Mouse (Mus musculus) thymus, adult 2 months (tissue): ENCODE measurements around the gene Cbfa2t2.

Experiments
- CTCF ChIP-seq: fragments of 200-500 bp; IDR thresholded peaks from 2 replicates; pipeline ENCODE4 v1.5.1; 2012; ENCODE audit warnings: mild to moderate bottlenecking, control low read depth, low read length, moderate library complexity, borderline replicate concordance; ENCODE audit not compliant: control insufficient read depth, poor library complexity, insufficient read depth; ENCODE audit errors: extremely low read depth
- POLR2A ChIP-seq: fragments of 200-500 bp; IDR thresholded peaks from 2 replicates; pipeline ENCODE4 v1.6.1; 2012; ENCODE audit warnings: mild to moderate bottlenecking, low read length, control low read depth, moderate library complexity; ENCODE audit not compliant: control insufficient read depth, poor library complexity, insufficient read depth; ENCODE audit errors: extremely low read depth

- TF ChIP-seq POLR2A (no peak), CTCF (no peak)
Measured at GRCm38 (mm10) chr2:154465914-154466335, 29.6 kb downstream of the Cbfa2t2 start.
